Mouse (Mus musculus) stomach, postnatal 0 days (tissue): ENCODE data around the gene Gm21863.
"Not testable (repeated sequence)": the region's sequence is repeated elsewhere in the genome, so short reads cannot be mapped to it uniquely, and the experiment has no call there.

ENCODE experiments used
- CTCF ChIP-seq: IDR thresholded peaks from 2 replicates; pipeline ENCODE4 v1.5.1; 2016; ENCODE audit warnings: antibody characterized with exemption, low read depth, mild to moderate bottlenecking, moderate library complexity
- EP300 ChIP-seq: optimal IDR thresholded peaks from 2 replicates; pipeline ENCODE3; 2016; ENCODE audit warnings: antibody characterized with exemption

DNA sequence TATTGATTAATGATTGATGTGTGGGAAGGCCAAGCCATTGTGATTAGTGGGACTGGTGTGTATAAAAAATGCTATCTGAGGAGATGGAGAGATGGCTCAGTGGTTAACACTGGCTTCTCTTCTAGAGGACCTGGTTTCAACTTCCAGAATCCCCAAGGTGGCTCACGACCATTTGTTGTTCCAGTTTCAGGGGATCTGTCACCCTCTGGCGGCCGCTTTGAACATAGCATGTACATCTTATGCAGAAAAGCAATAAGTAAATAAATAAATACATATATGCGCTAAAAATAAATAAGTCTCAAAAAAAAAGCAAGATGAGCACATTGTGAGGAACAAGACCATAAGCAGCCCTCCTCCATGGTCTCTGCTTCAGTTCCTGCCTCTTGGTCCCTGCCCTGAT lies 26.3 kb upstream of the Gm21863 start:
- not testable (repeated sequence) for TF ChIP-seq CTCF, EP300
